Mouse (Mus musculus): ENCODE data around the gene Tnpo1. TPM values are rescaled to one million over a fixed set of nuclear protein-coding genes. Genes with fewer than 3 reads are reported as not detected.

Gene Tnpo1
- polyA plus RNA-seq, 1 experiment from 2014 or later: 40.3 TPM

DNA sequence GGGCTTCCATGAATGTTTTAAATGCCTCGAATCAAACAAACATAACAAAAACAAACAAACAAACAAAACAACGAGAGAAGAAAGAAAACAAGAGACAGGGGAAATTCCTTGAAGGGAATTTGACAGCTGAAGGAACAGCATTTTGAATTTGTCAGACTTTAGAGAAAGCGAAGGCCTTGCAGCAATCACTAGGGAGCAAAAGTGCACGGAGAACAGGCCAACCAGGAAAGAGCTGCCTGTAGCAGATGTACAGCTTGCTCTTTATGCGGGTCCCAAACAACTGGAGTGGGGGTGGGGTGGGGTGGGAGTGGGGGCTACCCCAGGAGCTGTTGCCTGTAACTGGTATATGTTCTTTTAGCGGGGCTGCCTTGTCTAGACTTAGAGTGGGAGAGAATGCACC is 16.2 kb upstream of the Tnpo1 start:
- 46% methylated on average over 6 of the region's 6 CpGs for WGBS
- no peaks in the 10 kb centered on the region for H3K9me3 ChIP-seq (ENCODE audit: control insufficient read depth, low read length)
- ATAC-seq (ENCODE audit: low read depth): no peak

GRCm38 (mm10) chr13:98941829-98942343 is 15.7 kb upstream of the Tnpo1 start:
- Histone ChIP-seq H3K9me3 (ENCODE audit: control insufficient read depth, low read length) (no peaks in the 10 kb centered on the region), H3K9ac (ENCODE audit: low read depth, low read length) (no peak overlapping the region), H3K36me3 (ENCODE audit: control insufficient read depth, insufficient read depth, low read length) (no peaks in the 10 kb centered on the region), H3K4me1 (ENCODE audit: control insufficient read depth, insufficient read depth, low read length) (no peaks in the 10 kb centered on the region), H3K27ac (replicated peaks; ENCODE audit: low read depth, low read length) (no peak overlapping the region), H3K27me3 (replicated peaks; ENCODE audit: control insufficient read depth, insufficient read depth, low read length) (no peaks in the 10 kb centered on the region), H3K4me2 (ENCODE audit: low read depth, low read length) (no peak overlapping the region), H3K4me3 (ENCODE audit: low read depth, low read length) (no peak overlapping the region)
- DNase-seq (ENCODE audit: low spot score) (no peak), ATAC-seq (ENCODE audit: low read depth) (no peak)
- 81% methylated on average over 7 of the region's 7 CpGs for WGBS

More for the DNA sequence above, 16.2 kb upstream of the Tnpo1 start:
- Histone ChIP-seq H3K4me3 (ENCODE audit: low read depth, low read length) (no peak overlapping the region), H3K27me3 (replicated peaks; ENCODE audit: control insufficient read depth, insufficient read depth, low read length) (no peaks in the 10 kb centered on the region), H3K9ac (ENCODE audit: low read depth, low read length) (no peak overlapping the region), H3K4me2 (ENCODE audit: low read depth, low read length) (no peak overlapping the region), H3K27ac (replicated peaks; ENCODE audit: low read depth, low read length) (no peak overlapping the region), H3K36me3 (ENCODE audit: control insufficient read depth, insufficient read depth, low read length) (no peaks in the 10 kb centered on the region), H3K4me1 (ENCODE audit: control insufficient read depth, insufficient read depth, low read length) (no peaks in the 10 kb centered on the region)
- no peak for DNase-seq (ENCODE audit: low spot score)

DNA sequence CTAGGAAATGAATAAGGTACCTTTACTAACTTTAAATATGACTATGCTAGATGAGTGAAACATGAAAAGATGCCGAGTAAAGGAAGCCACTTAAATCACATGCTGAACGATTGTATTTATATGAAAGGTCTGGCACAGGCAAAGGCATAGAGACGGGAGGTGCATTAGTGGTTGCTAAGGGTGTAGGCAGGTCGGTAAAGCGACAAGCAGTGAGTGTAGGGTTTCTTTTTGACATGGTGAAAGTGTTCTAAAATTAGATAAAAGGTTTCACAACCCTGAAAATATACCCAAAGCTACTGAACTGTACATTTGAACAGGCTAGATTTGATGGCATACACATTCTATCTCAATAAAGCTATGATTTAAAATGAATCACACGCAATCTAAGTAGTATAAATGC is 10.9 kb upstream of the Tnpo1 start:
- H3K4me2 ChIP-seq (ENCODE audit: low read depth, low read length): no peak overlapping the region
- H3K36me3 ChIP-seq (ENCODE audit: control insufficient read depth, insufficient read depth, low read length): no peaks in the 10 kb centered on the region
- no peak overlapping the region for H3K4me3 ChIP-seq (ENCODE audit: low read depth, low read length)
- H3K4me1 ChIP-seq (ENCODE audit: control insufficient read depth, insufficient read depth, low read length): no peaks in the 10 kb centered on the region
- H3K9ac ChIP-seq (ENCODE audit: low read depth, low read length): no peak overlapping the region
- H3K27me3 ChIP-seq (replicated peaks; ENCODE audit: control insufficient read depth, insufficient read depth, low read length): no peaks in the 10 kb centered on the region
- ATAC-seq (ENCODE audit: low read depth): no peak
- H3K27ac ChIP-seq (replicated peaks; ENCODE audit: low read depth, low read length): no peak overlapping the region
- 75% methylated on average over 6 of the region's 6 CpGs for WGBS
- H3K9me3 ChIP-seq (ENCODE audit: control insufficient read depth, low read length): peaks cover 3% of the 10 kb centered on the region; the same call in 1 of the 2 replicates
- DNase-seq (ENCODE audit: low spot score): no peak

- H3K9me3 ChIP-seq (ENCODE audit: control insufficient read depth, low read length): peaks cover 4% of the 10 kb centered on the region; the same call in 1 of the 2 replicates
- ATAC-seq (ENCODE audit: low read depth): no peak
- no peak overlapping the region for H3K27ac ChIP-seq (replicated peaks; ENCODE audit: low read depth, low read length)
- H3K9ac ChIP-seq (ENCODE audit: low read depth, low read length): no peak overlapping the region
- H3K27me3 ChIP-seq (replicated peaks; ENCODE audit: control insufficient read depth, insufficient read depth, low read length): no peaks in the 10 kb centered on the region
- no peaks in the 10 kb centered on the region for H3K4me1 ChIP-seq (ENCODE audit: control insufficient read depth, insufficient read depth, low read length)
- H3K36me3 ChIP-seq (ENCODE audit: control insufficient read depth, insufficient read depth, low read length): no peaks in the 10 kb centered on the region
- no peak overlapping the region for H3K4me3 ChIP-seq (ENCODE audit: low read depth, low read length)
- WGBS: 97% methylated on average over 2 of the region's 2 CpGs
- DNase-seq (ENCODE audit: low spot score): no peak
- H3K4me2 ChIP-seq (ENCODE audit: low read depth, low read length): no peak overlapping the region
Observed at GRCm38 (mm10) chr13:98928908-98929307, 2.7 kb upstream of the Tnpo1 start.

GRCm38 (mm10) chr13:98926958-98927242 is 716 bp upstream of the Tnpo1 start:
- Histone ChIP-seq H3K4me3 (ENCODE audit: low read depth, low read length) (peak overlapping the region; percentile 87), H3K27me3 (replicated peaks; ENCODE audit: control insufficient read depth, insufficient read depth, low read length) (no peaks in the 10 kb centered on the region), H3K4me2 (ENCODE audit: low read depth, low read length) (peak overlapping the region; percentile 83), H3K4me1 (ENCODE audit: control insufficient read depth, insufficient read depth, low read length) (no peaks in the 10 kb centered on the region), H3K9me3 (ENCODE audit: control insufficient read depth, low read length) (no peaks in the 10 kb centered on the region), H3K9ac (ENCODE audit: low read depth, low read length) (peak overlapping the region; percentile 100), H3K36me3 (ENCODE audit: control insufficient read depth, insufficient read depth, low read length) (peaks cover 12% of the 10 kb centered on the region), H3K27ac (replicated peaks; ENCODE audit: low read depth, low read length) (peak overlapping the region; percentile 98; the same call in 1 of the 2 replicates)
- WGBS: 73% methylated on average over 3 of the region's 3 CpGs
- DNase-seq (ENCODE audit: low spot score) (no peak), ATAC-seq (ENCODE audit: low read depth) (no peak)

DNA sequence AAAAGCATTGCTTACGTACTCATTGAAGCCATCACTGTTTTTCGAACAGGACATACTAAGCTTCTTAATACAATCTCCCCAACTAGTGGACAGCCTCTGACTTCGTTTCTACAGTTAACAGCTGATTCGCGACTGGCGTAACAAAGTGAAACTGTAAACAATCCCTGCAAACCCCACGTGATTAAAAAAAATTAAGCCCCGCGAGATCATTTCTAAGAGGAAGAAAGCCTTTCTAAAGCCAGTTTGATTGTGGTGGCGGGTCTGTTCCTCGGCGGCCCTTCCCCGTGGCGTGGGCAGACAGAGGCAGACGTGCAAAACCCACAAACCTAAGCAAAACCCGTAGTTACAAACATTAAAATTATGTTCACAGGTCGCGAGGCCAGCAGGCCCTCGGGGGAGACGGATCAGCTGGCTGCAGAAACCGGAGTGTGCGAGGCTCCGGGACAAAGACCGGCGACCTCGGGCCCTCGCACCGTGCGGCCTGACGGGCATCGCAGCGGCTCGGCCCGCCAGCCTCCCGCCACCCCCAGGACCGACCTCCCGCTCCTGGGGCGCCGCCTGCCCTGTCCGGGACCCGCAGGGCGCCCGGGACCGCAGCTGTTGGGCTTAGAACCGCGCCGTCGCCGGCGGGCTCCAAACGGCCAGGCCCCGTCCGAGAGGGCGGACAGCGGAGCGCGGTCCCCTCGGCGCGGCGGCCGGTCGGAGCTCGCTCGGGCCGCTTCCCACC is 535 bp downstream of the Tnpo1 start:
- under 1% methylated on average over 21 of the region's 66 CpGs for WGBS
- ATAC-seq (ENCODE audit: low read depth): peak; percentile 58
- peak; percentile 87 for DNase-seq (ENCODE audit: low spot score)

DNA sequence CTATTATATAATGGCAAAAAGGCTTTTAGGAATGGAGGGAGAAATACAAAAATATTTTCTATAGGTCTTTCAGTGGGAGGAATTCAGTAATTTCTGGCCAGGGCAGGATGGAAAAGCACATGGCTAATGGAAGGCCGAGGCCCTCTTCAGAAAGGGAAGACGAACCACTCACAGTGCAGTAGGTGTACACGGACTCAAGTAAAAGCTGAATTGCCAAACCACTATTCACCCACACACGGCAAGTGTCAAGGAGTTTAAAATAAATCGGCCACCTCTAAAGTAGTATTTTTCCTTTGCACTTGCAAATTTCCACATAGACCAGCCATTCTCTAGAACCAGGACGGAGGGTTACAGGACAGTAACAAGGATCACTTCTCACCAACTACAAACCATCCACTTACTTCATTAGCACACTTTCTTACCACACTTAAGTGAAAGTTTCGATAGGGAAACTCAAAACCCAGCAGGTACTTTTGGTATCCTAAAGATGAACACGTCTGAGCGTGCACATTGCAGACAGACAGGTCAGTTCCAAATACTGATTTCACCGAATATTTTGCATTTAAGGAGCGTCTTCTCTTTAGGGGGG is 1.2 kb downstream of the Tnpo1 start:
- Histone ChIP-seq H3K36me3 (ENCODE audit: control insufficient read depth, insufficient read depth, low read length) (peaks cover 16% of the 10 kb centered on the region), H3K27me3 (replicated peaks; ENCODE audit: control insufficient read depth, insufficient read depth, low read length) (no peaks in the 10 kb centered on the region), H3K4me2 (ENCODE audit: low read depth, low read length) (peak overlapping the region; percentile 83), H3K9ac (ENCODE audit: low read depth, low read length) (peak overlapping the region; percentile 100), H3K4me1 (ENCODE audit: control insufficient read depth, insufficient read depth, low read length) (0 out of 2 replicates have a peak, but pooled peaks cover 4% of the 10 kb centered on the region), H3K27ac (replicated peaks; ENCODE audit: low read depth, low read length) (peak overlapping the region; percentile 98), H3K4me3 (ENCODE audit: low read depth, low read length) (peak overlapping the region; percentile 87), H3K9me3 (ENCODE audit: control insufficient read depth, low read length) (no peaks in the 10 kb centered on the region)
- DNase-seq (ENCODE audit: low spot score): no peak
- 12% methylated on average over 11 of the region's 11 CpGs for WGBS
- no peak for ATAC-seq (ENCODE audit: low read depth)

More for the DNA sequence above, 535 bp downstream of the Tnpo1 start:
- H3K4me2 ChIP-seq (ENCODE audit: low read depth, low read length): peak overlapping the region; percentile 83
- H3K4me1 ChIP-seq (ENCODE audit: control insufficient read depth, insufficient read depth, low read length): 0 out of 2 replicates have a peak, but pooled peaks cover 4% of the 10 kb centered on the region
- no peaks in the 10 kb centered on the region for H3K9me3 ChIP-seq (ENCODE audit: control insufficient read depth, low read length)
- H3K27me3 ChIP-seq (replicated peaks; ENCODE audit: control insufficient read depth, insufficient read depth, low read length): no peaks in the 10 kb centered on the region
- peak overlapping the region; percentile 87 for H3K4me3 ChIP-seq (ENCODE audit: low read depth, low read length)
- H3K27ac ChIP-seq (replicated peaks; ENCODE audit: low read depth, low read length): peak overlapping the region; percentile 98
- H3K9ac ChIP-seq (ENCODE audit: low read depth, low read length): peak overlapping the region; percentile 100
- H3K36me3 ChIP-seq (ENCODE audit: control insufficient read depth, insufficient read depth, low read length): peaks cover 16% of the 10 kb centered on the region

GRCm38 (mm10) chr13:98922806-98923205 is 3.4 kb downstream of the Tnpo1 start:
- Histone ChIP-seq H3K9ac (ENCODE audit: low read depth, low read length) (no peak overlapping the region), H3K4me2 (ENCODE audit: low read depth, low read length) (no peak overlapping the region), H3K4me1 (ENCODE audit: control insufficient read depth, insufficient read depth, low read length) (0 out of 2 replicates have a peak, but pooled peaks cover 4% of the 10 kb centered on the region), H3K27me3 (replicated peaks; ENCODE audit: control insufficient read depth, insufficient read depth, low read length) (no peaks in the 10 kb centered on the region), H3K4me3 (ENCODE audit: low read depth, low read length) (no peak overlapping the region), H3K27ac (replicated peaks; ENCODE audit: low read depth, low read length) (no peak overlapping the region), H3K36me3 (ENCODE audit: control insufficient read depth, insufficient read depth, low read length) (peaks cover 27% of the 10 kb centered on the region), H3K9me3 (ENCODE audit: control insufficient read depth, low read length) (no peaks in the 10 kb centered on the region)
- 89% methylated on average over 3 of the region's 3 CpGs for WGBS
- DNase-seq (ENCODE audit: low spot score) (no peak), ATAC-seq (ENCODE audit: low read depth) (no peak)

Data from embryonic facial prominence, embryonic 14.5 days (tissue).